Mouse (Mus musculus) hindbrain, embryonic 12.5 days (tissue): Measurements from ENCODE around the gene Gm13762. TPM values are rescaled to one million over a fixed set of nuclear protein-coding genes. Genes with fewer than 3 reads are reported as not detected.
"Not testable (repeated sequence)": the region's sequence is repeated elsewhere in the genome, so short reads cannot be mapped to it uniquely, and the experiment has no call there.

Experiments
- ATAC-seq: fragments of 200-750 bp; cut with Nextera tagmentation; 2 replicates; pipeline ENCODE4 v1.8.0; 2017; ENCODE audit warnings: moderate TSS enrichment; ENCODE audit not compliant: low FRiP score
- H3K27ac ChIP-seq: fragments of 300-500 bp; sonication (generic); 2 replicates; pipeline ENCODE4 v1.5.1; 2016; ENCODE audit warnings: mild to moderate bottlenecking
- H3K27me3 ChIP-seq: fragments of 300-500 bp; sonication (generic); 2 replicates; pipeline ENCODE4 v1.6.1; 2016; ENCODE audit warnings: mild to moderate bottlenecking
- H3K36me3 ChIP-seq: fragments of 300-500 bp; sonication (generic); 2 replicates; pipeline ENCODE4 v1.6.1; 2016; ENCODE audit warnings: mild to moderate bottlenecking
- H3K4me1 ChIP-seq: fragments of 300-500 bp; sonication (generic); 2 replicates; pipeline ENCODE4 v1.6.1; 2016
- H3K4me2 ChIP-seq: fragments of 300-500 bp; sonication (generic); replicated peaks from 2 replicates; pipeline ENCODE4 v1.6.1; 2016; ENCODE audit warnings: mild to moderate bottlenecking
- H3K4me3 ChIP-seq: fragments of 300-500 bp; sonication (generic); 2 replicates; pipeline ENCODE4 v1.5.1; 2016; ENCODE audit warnings: mild to moderate bottlenecking
- H3K9ac ChIP-seq: fragments of 300-500 bp; sonication (generic); 2 replicates; pipeline ENCODE4 v1.6.1; 2016; ENCODE audit warnings: mild to moderate bottlenecking, moderate library complexity
- H3K9me3 ChIP-seq: fragments of 300-500 bp; sonication (generic); replicated peaks from 2 replicates; pipeline ENCODE4 v1.6.1; 2016; ENCODE audit warnings: mild to moderate bottlenecking
- WGBS: fragments of 180-500 bp; shearing (Covaris S2); methylation state at CpG from one replicate; pipeline ENCODE4 v1.1.7; 2016; 5-methylcytosine and 5-hydroxymethylcytosine counted together
- polyA plus RNA-seq: library from polyadenylated mRNA; unstranded; fragments of >200 nt; fragmentation: Nextera tagmentation; extraction: Ambion mirVana; gene quantifications from 2 replicates; pipeline ENCODE4 v1.2.1, GENCODE M21; 2016

Gene Gm13762
- polyA plus RNA-seq: not detected in 2 replicates

DNA sequence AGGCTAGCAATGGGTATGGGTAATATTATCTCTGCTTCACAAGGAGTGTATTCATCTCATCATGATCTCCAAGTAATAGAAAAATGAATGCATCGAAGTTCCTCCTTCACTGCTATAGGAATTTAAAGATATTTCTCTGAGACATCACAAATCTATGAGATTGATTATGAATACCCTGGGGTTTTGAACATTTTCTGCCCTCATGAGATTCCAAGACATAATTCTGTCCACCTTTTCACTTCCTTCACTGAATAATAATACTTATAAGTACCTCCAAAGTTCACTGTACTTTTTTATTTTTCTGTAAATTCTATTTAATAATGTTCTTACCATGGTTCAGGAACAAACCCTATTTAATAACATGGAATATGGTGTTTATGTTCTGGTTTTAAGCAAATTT lies at the start of gene Gm13762:
TSS of gene Gm13762 (minus strand) at position 101 of the 400 bp plus-strand sequence.
- no peak within 1 kb of the TSS for H3K27ac ChIP-seq
- no peaks in the 10 kb centered on the region for H3K4me1 ChIP-seq
- no peaks in the 10 kb centered on the region for H3K9me3 ChIP-seq
- ATAC-seq: no peak
- no peaks in the 10 kb centered on the region for H3K27me3 ChIP-seq
- no peak within 1 kb of the TSS for H3K4me2 ChIP-seq
- 88% methylated on average over 1 of the region's 1 CpGs for WGBS
- H3K9ac ChIP-seq: no peak within 1 kb of the TSS
- no peaks in the 10 kb centered on the region for H3K36me3 ChIP-seq
- no peak within 1 kb of the TSS for H3K4me3 ChIP-seq

DNA sequence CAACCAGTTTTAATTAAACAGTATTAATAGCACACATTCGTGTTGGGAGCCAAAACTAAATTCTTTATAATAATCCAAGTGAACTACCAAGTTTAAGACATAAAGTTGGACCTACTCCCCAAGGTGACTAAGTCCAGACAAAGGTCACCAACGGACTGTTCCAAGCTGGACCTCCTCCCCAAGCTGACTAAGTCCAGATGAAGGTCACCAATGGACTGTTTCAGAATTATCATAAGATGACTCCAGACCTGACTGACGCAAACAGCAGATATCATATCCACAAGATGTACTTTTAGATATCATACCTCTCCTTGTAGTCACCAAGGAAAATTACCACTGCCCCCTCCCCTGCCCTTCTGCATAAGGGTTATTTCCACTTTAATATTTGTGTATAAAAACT lies 41.4 kb upstream of the Gm13762 start:
- not testable (repeated sequence) for H3K4me1 ChIP-seq, H3K4me2 ChIP-seq, H3K27me3 ChIP-seq, H3K27ac ChIP-seq, H3K36me3 ChIP-seq, H3K9me3 ChIP-seq, H3K4me3 ChIP-seq, H3K9ac ChIP-seq, ATAC-seq
- WGBS: 76% methylated on average over 3 of the region's 3 CpGs

DNA sequence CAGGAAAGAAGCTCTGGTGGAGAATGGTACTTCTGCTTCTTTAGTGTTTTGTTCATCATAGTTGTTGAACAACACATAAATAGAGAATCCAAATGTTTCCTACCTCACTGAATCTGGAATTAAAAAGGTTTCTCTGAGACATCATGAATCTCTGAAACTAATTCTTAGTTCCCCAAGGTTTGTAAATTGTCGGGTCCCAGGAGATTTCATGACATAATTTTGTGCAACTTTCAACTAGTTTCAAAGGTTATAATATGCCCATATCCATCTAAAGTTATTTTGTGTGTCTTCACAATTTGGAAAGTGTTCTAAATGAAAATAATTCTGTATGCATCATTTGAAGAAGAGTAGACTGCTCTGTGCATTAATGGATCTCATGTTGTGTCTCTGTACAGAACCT lies 38.2 kb upstream of the Gm13762 start, which contains the start of gene Olfr1216:
TSS of gene Olfr1216 (minus strand) at position 101 of the 400 bp plus-strand sequence.
- H3K9me3 ChIP-seq: no peaks in the 10 kb centered on the region
- no peak for ATAC-seq
- no peak within 1 kb of the TSS for H3K9ac ChIP-seq
- 81% methylated on average over 1 of the region's 1 CpGs for WGBS
- no peak within 1 kb of the TSS for H3K27ac ChIP-seq
- no peaks in the 10 kb centered on the region for H3K27me3 ChIP-seq
- H3K4me3 ChIP-seq: no peak within 1 kb of the TSS
- no peaks in the 10 kb centered on the region for H3K4me1 ChIP-seq
- H3K4me2 ChIP-seq: no peak within 1 kb of the TSS
- H3K36me3 ChIP-seq: no peaks in the 10 kb centered on the region

DNA sequence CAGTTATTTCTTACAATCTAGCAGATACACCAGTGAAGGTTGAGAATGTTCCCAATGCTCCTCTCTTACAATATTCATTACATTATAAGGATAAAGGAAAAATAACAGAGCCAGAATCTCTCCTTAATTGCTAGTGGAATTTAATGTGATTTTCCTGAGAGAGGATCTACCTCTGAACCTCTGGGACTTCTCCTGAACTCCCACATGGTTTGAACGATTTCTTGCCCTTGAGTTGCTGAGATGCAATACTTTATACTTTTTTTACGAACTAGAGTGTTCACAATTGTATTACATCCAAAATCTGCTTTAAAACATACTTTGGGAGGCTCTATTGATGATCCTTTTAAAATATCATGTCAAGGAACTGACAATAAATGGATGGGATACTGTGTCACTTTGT lies 26.8 kb upstream of the Gm13762 start, which contains the start of gene Olfr1215:
TSS of gene Olfr1215 (minus strand) at position 101 of the 400 bp plus-strand sequence.
- H3K4me2 ChIP-seq: no peak within 1 kb of the TSS
- no peak within 1 kb of the TSS for H3K9ac ChIP-seq
- H3K9me3 ChIP-seq: no peaks in the 10 kb centered on the region
- H3K36me3 ChIP-seq: no peaks in the 10 kb centered on the region
- H3K4me3 ChIP-seq: no peak within 1 kb of the TSS
- H3K27me3 ChIP-seq: no peaks in the 10 kb centered on the region
- H3K27ac ChIP-seq: no peak within 1 kb of the TSS
- no peak for ATAC-seq
- H3K4me1 ChIP-seq: no peaks in the 10 kb centered on the region
- 75% methylated on average over 2 of the region's 2 CpGs for WGBS

DNA sequence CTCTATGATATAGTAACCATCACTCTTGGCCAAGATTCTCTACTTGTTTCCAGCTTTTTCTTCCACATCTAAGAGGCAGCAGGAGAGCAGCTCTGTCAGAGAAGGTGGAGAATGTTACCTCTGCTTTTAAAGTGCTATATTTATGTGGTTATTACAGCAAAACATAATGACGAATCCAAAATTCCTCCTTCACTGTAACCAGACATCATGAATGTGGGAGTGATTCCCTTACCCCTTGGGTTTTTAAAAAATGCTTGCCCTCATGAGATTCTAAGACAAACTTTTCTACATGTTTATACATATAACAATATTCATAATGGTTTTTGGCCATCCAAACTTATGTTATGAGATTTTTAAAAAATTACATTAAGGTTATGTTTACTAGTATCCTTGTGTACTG lies 12.5 kb upstream of the Gm13762 start, which contains the start of gene Olfr1214:
TSS of gene Olfr1214 (minus strand) at position 101 of the 400 bp plus-strand sequence.
- Histone ChIP-seq H3K9ac (no peak within 1 kb of the TSS), H3K27me3 (no peaks in the 10 kb centered on the region), H3K36me3 (no peaks in the 10 kb centered on the region), H3K9me3 (no peaks in the 10 kb centered on the region), H3K4me1 (no peaks in the 10 kb centered on the region), H3K4me3 (no peak within 1 kb of the TSS), H3K4me2 (no peak within 1 kb of the TSS), H3K27ac (no peak within 1 kb of the TSS)
- 83% methylated on average over 1 of the region's 1 CpGs for WGBS
- no peak for ATAC-seq

DNA sequence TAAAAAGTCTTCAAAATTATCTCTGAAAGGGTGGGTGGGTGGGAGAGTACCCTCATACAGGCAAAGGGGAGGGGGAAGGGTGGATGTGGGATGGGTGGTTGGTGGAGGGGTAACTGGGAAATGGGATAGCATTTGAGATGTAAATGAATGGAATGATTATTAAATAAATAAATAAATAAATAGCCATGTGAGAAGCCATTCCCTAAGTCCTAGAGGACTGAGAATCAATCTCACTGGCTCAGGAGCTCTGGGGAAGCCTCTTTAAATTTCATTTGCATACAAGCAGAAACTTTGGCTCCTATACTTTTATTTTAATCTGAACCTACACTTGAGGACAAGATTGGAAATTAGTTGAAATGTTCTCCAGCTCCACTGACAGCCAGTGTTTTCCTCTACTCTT lies 26.4 kb downstream of the Gm13762 start, which contains the start of gene Olfr1212:
TSS of gene Olfr1212 (plus strand) at position 301 of the 400 bp plus-strand sequence.
- no peak for ATAC-seq
- H3K27ac ChIP-seq: no peak within 1 kb of the TSS

DNA sequence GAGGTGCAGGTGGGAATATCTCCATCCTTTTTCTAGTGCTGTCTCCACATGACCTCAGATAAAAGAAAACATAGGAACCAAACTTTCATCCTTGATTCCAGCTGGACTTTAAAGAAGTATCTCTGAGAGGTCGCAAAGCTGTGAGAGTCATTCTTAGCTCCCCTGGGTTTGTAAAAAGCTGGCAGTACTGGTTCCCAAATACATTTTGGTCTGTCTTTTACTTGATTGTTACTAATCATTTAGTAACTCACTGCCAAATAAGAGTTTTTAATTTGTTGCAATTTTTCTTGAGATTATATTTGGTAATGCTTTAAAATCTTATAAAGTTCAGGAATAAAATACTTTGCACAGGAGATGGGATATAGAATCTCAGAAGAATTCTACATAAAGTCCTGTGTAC lies 42.1 kb downstream of the Gm13762 start, which contains the start of gene Olfr1211:
TSS of gene Olfr1211 (minus strand) at position 101 of the 400 bp plus-strand sequence.
- no peak within 1 kb of the TSS for H3K27ac ChIP-seq
- no peaks in the 10 kb centered on the region for H3K36me3 ChIP-seq
- ATAC-seq: no peak
- H3K4me2 ChIP-seq: no peak within 1 kb of the TSS
- 91% methylated on average over 1 of the region's 1 CpGs for WGBS
- H3K4me3 ChIP-seq: no peak within 1 kb of the TSS
- no peak within 1 kb of the TSS for H3K9ac ChIP-seq
- no peaks in the 10 kb centered on the region for H3K4me1 ChIP-seq
- H3K9me3 ChIP-seq: no peaks in the 10 kb centered on the region
- no peaks in the 10 kb centered on the region for H3K27me3 ChIP-seq

More for the DNA sequence above, 26.4 kb downstream of the Gm13762 start, which contains the start of gene Olfr1212:
- Histone ChIP-seq H3K9ac (no peak within 1 kb of the TSS), H3K9me3 (no peaks in the 10 kb centered on the region), H3K36me3 (no peaks in the 10 kb centered on the region), H3K4me3 (no peak within 1 kb of the TSS), H3K4me1 (no peaks in the 10 kb centered on the region), H3K4me2 (no peak within 1 kb of the TSS), H3K27me3 (no peaks in the 10 kb centered on the region)

Other genes with a start within 250 kb of the Gm13762 start
- gene Olfr1197, start 247.9 kb downstream of the Gm13762 start, polyA plus RNA-seq: not detected in 2 replicates
- not detected in 2 replicates for gene Olfr1198, start 228.9 kb downstream of the Gm13762 start, polyA plus RNA-seq
- gene Olfr1199, start 219.8 kb downstream of the Gm13762 start, polyA plus RNA-seq: not detected in 2 replicates
- not detected in 2 replicates for gene Olfr1200, start 209.8 kb downstream of the Gm13762 start, polyA plus RNA-seq
- gene Olfr1201, start 187.2 kb downstream of the Gm13762 start, polyA plus RNA-seq: not detected in 2 replicates
- not detected in 2 replicates for gene Olfr1202, start 165.8 kb downstream of the Gm13762 start, polyA plus RNA-seq
- gene Olfr1205, start 150.5 kb downstream of the Gm13762 start, polyA plus RNA-seq: not detected in 2 replicates
- gene Olfr1204, start 131.0 kb downstream of the Gm13762 start, polyA plus RNA-seq: not detected in 2 replicates
- gene Olfr1206, start 117.0 kb downstream of the Gm13762 start, polyA plus RNA-seq: not detected in 2 replicates
- not detected in 2 replicates for gene Olfr1208, start 78.0 kb downstream of the Gm13762 start, polyA plus RNA-seq
- not detected in 2 replicates for gene Olfr1209, start 65.1 kb downstream of the Gm13762 start, polyA plus RNA-seq
- not detected in 2 replicates for gene Olfr1211, start 42.2 kb downstream of the Gm13762 start, polyA plus RNA-seq
- not detected in 2 replicates for gene Olfr1212, start 26.3 kb downstream of the Gm13762 start, polyA plus RNA-seq
- not detected in 2 replicates for gene Olfr1214, start 12.4 kb upstream of the Gm13762 start, polyA plus RNA-seq
- not detected in 2 replicates for gene Olfr1215, start 26.7 kb upstream of the Gm13762 start, polyA plus RNA-seq
- not detected in 2 replicates for gene Olfr1216, start 38.1 kb upstream of the Gm13762 start, polyA plus RNA-seq
- not detected in 2 replicates for gene Olfr1217, start 51.8 kb upstream of the Gm13762 start, polyA plus RNA-seq
- not detected in 2 replicates for gene Olfr1218, start 80.9 kb upstream of the Gm13762 start, polyA plus RNA-seq
- gene Olfr1219, start 103.2 kb upstream of the Gm13762 start, polyA plus RNA-seq: not detected in 2 replicates
- gene Olfr1220, start 126.6 kb upstream of the Gm13762 start, polyA plus RNA-seq: not detected in 2 replicates
- not detected in 2 replicates for gene Olfr1221, start 137.0 kb upstream of the Gm13762 start, polyA plus RNA-seq
- not detected in 2 replicates for gene Olfr1222, start 152.8 kb upstream of the Gm13762 start, polyA plus RNA-seq
- gene Olfr1223, start 171.3 kb upstream of the Gm13762 start, polyA plus RNA-seq: not detected in 2 replicates
- gene Olfr1224-ps1, start 183.8 kb upstream of the Gm13762 start, polyA plus RNA-seq: not detected in 2 replicates
- gene Olfr1225, start 194.4 kb upstream of the Gm13762 start, polyA plus RNA-seq: not detected in 2 replicates
- not detected in 2 replicates for gene Olfr1226, start 219.8 kb upstream of the Gm13762 start, polyA plus RNA-seq